Mouse (Mus musculus) erythroblast, embryonic 14.5 days (primary cell): Measurements from ENCODE around the gene Pitpnc1.

Source experiments
- GATA1 ChIP-seq: IDR thresholded peaks from 2 replicates; pipeline ENCODE4 v1.6.1; 2012; ENCODE audit warnings: low read length, inconsistent platforms, mixed read lengths
- TAL1 ChIP-seq: IDR thresholded peaks from 3 replicates; pipeline ENCODE4 v1.6.1; 2012; ENCODE audit warnings: low read length, inconsistent platforms, mixed read lengths

GRCm38 (mm10) chr11:107421751-107422355 lies 48.6 kb downstream of the Pitpnc1 start:
- no peak for TF ChIP-seq TAL1
- no peak for TF ChIP-seq GATA1
